Mouse (Mus musculus): ENCODE data around the gene Plekhg5.

- TF ChIP-seq CTCF (conservative IDR thresholded peaks at IDR 0.05; ENCODE audit: insufficient read depth, insufficient read length, low read depth, low read length) (no peak), POLR2A (IDR thresholded peaks at IDR 0.05; ENCODE audit: low read depth, low read length) (no peak)
Observed at GRCm38 (mm10) chr4:152115921-152116612, 43.8 kb downstream of the Plekhg5 start, which contains the start of gene Tnfrsf25.

All from kidney, adult 2 months (tissue).